In genomic region chr7:126582759-126583158, GRCm38 (mm10) we compare ENCODE assay signal across 1 mouse cellular context.
TF ChIP-seq lines count a peak whose summit lies in the region.

No protein-coding gene starts in this region.

TF ChIP-seq in CH12.LX, 34 proteins besides CTCF, POLR2A, EP300 and RAD21:
- TF ChIP-seq NELFE (IDR thresholded peaks at IDR 0.05; ENCODE audit: low read depth, low read length) (no peak), ZNF384 (IDR thresholded peaks at IDR 0.05; ENCODE audit: low read depth, low read length) (no peak), USF1 (IDR thresholded peaks at IDR 0.05; ENCODE audit: low read depth, low read length) (no peak), CHD1 (IDR thresholded peaks at IDR 0.05; ENCODE audit: low read depth, low read length) (no peak), ZC3H11A (IDR thresholded peaks at IDR 0.05; ENCODE audit: low read depth, low read length) (no peak), JUND (conservative IDR thresholded peaks at IDR 0.05; ENCODE audit: low read depth, low read length) (no peak), E2F4 (IDR thresholded peaks at IDR 0.05; ENCODE audit: insufficient replicate concordance, low read depth, low read length) (no peak)
